Comparison of ENCODE assay signal across 8 mouse cellular contexts in the genomic region with DNA sequence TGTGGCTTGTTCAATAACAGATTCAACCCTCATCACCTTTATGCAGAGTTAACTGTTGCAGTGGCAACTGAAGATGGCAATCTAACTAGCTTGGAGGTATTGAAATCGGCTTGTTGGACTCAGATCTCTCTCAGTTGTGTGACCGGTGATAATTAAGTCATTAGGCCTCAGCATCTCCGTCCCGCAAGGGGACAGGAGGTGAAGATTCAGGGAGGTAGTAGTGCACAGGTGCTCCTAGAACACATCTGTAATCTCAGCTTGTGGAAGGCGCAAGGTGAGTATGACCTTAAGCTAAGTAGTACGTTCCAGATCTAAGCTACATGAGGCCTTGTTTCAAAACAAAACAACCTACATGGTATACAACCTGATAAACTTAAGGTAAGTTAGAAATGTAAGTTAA. TPM values are rescaled to one million over a fixed set of nuclear protein-coding genes. Genes with fewer than 3 reads are reported as not detected.
DNase-seq lines count a peak whose midpoint lies in the region; ATAC-seq lines count a peak whose summit lies in the region.

No protein-coding gene starts in this region.

- H3K4me2 ChIP-seq in kidney, embryonic 16.5 days (replicated peaks; ENCODE audit: low read depth, low read length), result 0 out of 2 replicates have a peak overlapping the region, but pooled peaks have one; percentile 11
- no peak overlapping the region for H3K4me2 ChIP-seq in embryonic facial prominence, embryonic 11.5 days (ENCODE audit: low read depth, low read length)
- H3K4me2 ChIP-seq in forebrain, embryonic 14.5 days (ENCODE audit: low read length), result no peak overlapping the region

- peaks cover 9% of the 10 kb centered on the region; the same call in 1 of the 2 replicates for H3K4me1 ChIP-seq in kidney, embryonic 16.5 days (ENCODE audit: insufficient read depth, low read length)
- H3K4me1 ChIP-seq in embryonic facial prominence, embryonic 11.5 days (ENCODE audit: control insufficient read depth, insufficient read depth, low read length), result no peaks in the 10 kb centered on the region
- peaks cover 4% of the 10 kb centered on the region; the same call in 1 of the 2 replicates for H3K4me1 ChIP-seq in forebrain, embryonic 14.5 days (ENCODE audit: control insufficient read depth, insufficient read depth, low read length)
- peaks cover 19% of the 10 kb centered on the region for H3K4me1 ChIP-seq in midbrain, embryonic 10.5 days

- 52% methylated on average over 6 of the region's 6 CpGs for WGBS in kidney, embryonic 16.5 days
- WGBS in embryonic facial prominence, embryonic 11.5 days, result 52% methylated on average over 6 of the region's 6 CpGs
- 56% methylated on average over 6 of the region's 6 CpGs for WGBS in forebrain, embryonic 14.5 days
- 63% methylated on average over 6 of the region's 6 CpGs for WGBS in midbrain, embryonic 10.5 days

- ATAC-seq in kidney, embryonic 16.5 days (ENCODE audit: low FRiP score, low TSS enrichment), result peak; percentile 29
- no peak for ATAC-seq in embryonic facial prominence, embryonic 11.5 days (replicated peaks; ENCODE audit: insufficient number of reproducible peaks, low FRiP score, low TSS enrichment, low read depth)
- ATAC-seq in forebrain, embryonic 14.5 days, result peak; percentile 8; the same call in 1 of the 2 replicates

- H3K9ac ChIP-seq in kidney, embryonic 16.5 days (replicated peaks; ENCODE audit: low read length), result peak overlapping the region; percentile 6; the same call in 1 of the 2 replicates
- H3K9ac ChIP-seq in embryonic facial prominence, embryonic 11.5 days (replicated peaks; ENCODE audit: low read length), result 0 out of 2 replicates have a peak overlapping the region, but pooled peaks have one; percentile 13
- H3K9ac ChIP-seq in forebrain, embryonic 14.5 days (ENCODE audit: low read length), result no peak overlapping the region

- peaks cover 28% of the 10 kb centered on the region for H3K36me3 ChIP-seq in kidney, embryonic 16.5 days (ENCODE audit: insufficient read depth, low read length)
- H3K36me3 ChIP-seq in embryonic facial prominence, embryonic 11.5 days (replicated peaks; ENCODE audit: control insufficient read depth, insufficient read depth, low read depth, low read length), result peaks cover 6% of the 10 kb centered on the region
- H3K36me3 ChIP-seq in forebrain, embryonic 14.5 days (ENCODE audit: control insufficient read depth, insufficient read depth, low read length), result peaks cover 33% of the 10 kb centered on the region
- peaks cover 38% of the 10 kb centered on the region for H3K36me3 ChIP-seq in midbrain, embryonic 10.5 days

- no peaks in the 10 kb centered on the region for H3K9me3 ChIP-seq in kidney, embryonic 16.5 days (ENCODE audit: low read length)
- H3K9me3 ChIP-seq in embryonic facial prominence, embryonic 11.5 days (replicated peaks; ENCODE audit: control insufficient read depth, low read length), result no peaks in the 10 kb centered on the region
- no peaks in the 10 kb centered on the region for H3K9me3 ChIP-seq in forebrain, embryonic 14.5 days (replicated peaks; ENCODE audit: control insufficient read depth, low read length)
- no peaks in the 10 kb centered on the region for H3K9me3 ChIP-seq in midbrain, embryonic 10.5 days (replicated peaks)

- no peak overlapping the region for H3K27ac ChIP-seq in kidney, embryonic 16.5 days (ENCODE audit: low read length)
- no peak overlapping the region for H3K27ac ChIP-seq in embryonic facial prominence, embryonic 11.5 days (replicated peaks; ENCODE audit: low read depth, low read length)
- no peak overlapping the region for H3K27ac ChIP-seq in forebrain, embryonic 14.5 days (ENCODE audit: low read depth, low read length)
- peak overlapping the region; percentile 99 for H3K27ac ChIP-seq in midbrain, embryonic 10.5 days (replicated peaks)

- no peak for DNase-seq in kidney, adult 8-10 months
- no peak for DNase-seq in embryonic facial prominence, embryonic 11.5 days (ENCODE audit: low spot score)
- DNase-seq in forebrain, embryonic 14.5 days (ENCODE audit: low spot score), result no peak
- DNase-seq in midbrain, embryonic 10.5 days (ENCODE audit: low spot score), result no peak
- no peak for DNase-seq in adrenal gland, postnatal 36 days
- DNase-seq in urinary bladder, postnatal 10 days (ENCODE audit: low spot score), result no peak
- DNase-seq in adrenal gland, postnatal 10 days, result no peak

- H3K27me3 ChIP-seq in kidney, embryonic 16.5 days (ENCODE audit: insufficient read depth, low read length), result no peaks in the 10 kb centered on the region
- no peaks in the 10 kb centered on the region for H3K27me3 ChIP-seq in embryonic facial prominence, embryonic 11.5 days (ENCODE audit: control insufficient read depth, insufficient read depth, low read length)
- H3K27me3 ChIP-seq in forebrain, embryonic 14.5 days (replicated peaks; ENCODE audit: control insufficient read depth, insufficient read depth, low read length), result no peaks in the 10 kb centered on the region
- H3K27me3 ChIP-seq in midbrain, embryonic 10.5 days (ENCODE audit: low read depth, poor library complexity, severe bottlenecking), result no peaks in the 10 kb centered on the region

- H3K4me3 ChIP-seq in kidney, embryonic 16.5 days (ENCODE audit: low read length), result no peak overlapping the region
- no peak overlapping the region; the same call in 1 of the 2 replicates for H3K4me3 ChIP-seq in embryonic facial prominence, embryonic 11.5 days (ENCODE audit: low read depth, low read length)
- H3K4me3 ChIP-seq in forebrain, embryonic 14.5 days (ENCODE audit: low read depth, low read length), result 0 out of 2 replicates have a peak overlapping the region, but pooled peaks have one; percentile 92
- H3K4me3 ChIP-seq in midbrain, embryonic 10.5 days, result peak overlapping the region; percentile 98

RNA-seq across cellular contexts. Expression of a gene that starts 0.5 kb away (rescaled TPM):
- polyA plus RNA-seq in kidney, embryonic 16.5 days (2015; fragmentation: Nextera tagmentation; extraction: Ambion mirVana), result 597 and 606 TPM in 2 replicates
- polyA plus RNA-seq in embryonic facial prominence, embryonic 11.5 days (2014; fragmentation: Nextera tagmentation; extraction: Ambion mirVana), result 807 and 840 TPM in 2 replicates
- polyA plus RNA-seq in forebrain, embryonic 14.5 days (2014; fragmentation: Nextera tagmentation; extraction: Ambion mirVana), result 538 and 740 TPM in 2 replicates
- polyA plus RNA-seq in midbrain, embryonic 10.5 days (2016; fragmentation: Nextera tagmentation; extraction: Ambion mirVana), result 859 and 932 TPM in 2 replicates
- 100 to 1,000 TPM; 116 TPM for total RNA-seq in adrenal gland, postnatal 36 days (2021)
- 100 to 1,000 TPM; 125 to 135 TPM for total RNA-seq in adrenal gland, postnatal 10 days (2021)

RNA-seq across cellular contexts. Expression of a gene that starts 50.1 kb away (rescaled TPM):
- polyA plus RNA-seq in kidney, embryonic 16.5 days (2015; fragmentation: Nextera tagmentation; extraction: Ambion mirVana), result not detected in 2 replicates
- polyA plus RNA-seq in embryonic facial prominence, embryonic 11.5 days (2014; fragmentation: Nextera tagmentation; extraction: Ambion mirVana), result not detected in 2 replicates
- not detected in 2 replicates for polyA plus RNA-seq in forebrain, embryonic 14.5 days (2014; fragmentation: Nextera tagmentation; extraction: Ambion mirVana)
- polyA plus RNA-seq in midbrain, embryonic 10.5 days (2016; fragmentation: Nextera tagmentation; extraction: Ambion mirVana), result not detected in 2 replicates
- 10 to 100 TPM in 1 of 2 experiments, 1 to 10 TPM in 1; 9.9 to 11.5 TPM for total RNA-seq in adrenal gland, postnatal 36 days (2021)
- total RNA-seq in adrenal gland, postnatal 10 days (2021), result 10 to 100 TPM in 1 of 2 experiments, 1 to 10 TPM in 1; 8.4 to 13.0 TPM

RNA-seq across cellular contexts. Expression of a gene that starts 50.5 kb away (rescaled TPM):
- polyA plus RNA-seq in kidney, embryonic 16.5 days (2015; fragmentation: Nextera tagmentation; extraction: Ambion mirVana), result 4.1 and 4.9 TPM in 2 replicates
- polyA plus RNA-seq in embryonic facial prominence, embryonic 11.5 days (2014; fragmentation: Nextera tagmentation; extraction: Ambion mirVana), result 7.0 and 8.8 TPM in 2 replicates
- polyA plus RNA-seq in forebrain, embryonic 14.5 days (2014; fragmentation: Nextera tagmentation; extraction: Ambion mirVana), result 3.6 and 4.9 TPM in 2 replicates
- polyA plus RNA-seq in midbrain, embryonic 10.5 days (2016; fragmentation: Nextera tagmentation; extraction: Ambion mirVana), result 3.5 and 3.8 TPM in 2 replicates
- total RNA-seq in adrenal gland, postnatal 36 days (2021), result 10 to 100 TPM; 27.8 to 34.4 TPM
- 10 to 100 TPM; 31.6 to 39.5 TPM for total RNA-seq in adrenal gland, postnatal 10 days (2021)

Comparison
In these comparisons a context has a peak if more than half of its experiments do, and no peak if none do; other contexts are left out.
1. H3K4me3 ChIP-seq: peak in forebrain, embryonic 14.5 days (single experiment) and midbrain, embryonic 10.5 days (single experiment); none in kidney, embryonic 16.5 days (single experiment) and embryonic facial prominence, embryonic 11.5 days (single experiment).